Mouse (Mus musculus) MEL (cell line): ENCODE results near the gene Rcsd1.

Experiments
- BHLHE40 ChIP-seq: IDR thresholded peaks from 2 replicates; pipeline ENCODE4 v1.6.1; 2012; ENCODE audit warnings: low read depth, mild to moderate bottlenecking, inconsistent platforms, low read length, improper control_type of control experiment, borderline replicate concordance
- CTCF ChIP-seq, 3 experiments: IDR thresholded peaks in 2 of 3; conservative IDR thresholded peaks in 1 of 3; 2 replicates each; pipeline ENCODE4 v1.5.1; 2011 to 2012; ENCODE audit warnings: low read length in 3 of 3, low read depth in 2 of 3, mild to moderate bottlenecking in 2 of 3, improper control_type of control experiment in 1 of 3, inconsistent platforms in 1 of 3, mixed read lengths in 1 of 3, moderate library complexity in 1 of 3; ENCODE audit not compliant: control insufficient read depth in 1 of 3, insufficient read depth in 1 of 3, poor library complexity in 1 of 3, severe bottlenecking in 1 of 3
- GABPA ChIP-seq: IDR thresholded peaks from 2 replicates; pipeline ENCODE4 v1.6.1; 2012; ENCODE audit warnings: low read depth, mild to moderate bottlenecking, inconsistent platforms, low read length, improper control_type of control experiment, moderate library complexity
- POLR2A ChIP-seq, 2 experiments: IDR thresholded peaks; 2 replicates each; pipeline ENCODE4 v1.6.1; 2011 to 2012; ENCODE audit warnings: low read length in 2 of 2, mild to moderate bottlenecking in 2 of 2, control low read depth in 1 of 2, improper control_type of control experiment in 1 of 2, low read depth in 1 of 2, moderate library complexity in 1 of 2; ENCODE audit not compliant: control insufficient read depth in 1 of 2, insufficient read depth in 1 of 2, poor library complexity in 1 of 2

DNA sequence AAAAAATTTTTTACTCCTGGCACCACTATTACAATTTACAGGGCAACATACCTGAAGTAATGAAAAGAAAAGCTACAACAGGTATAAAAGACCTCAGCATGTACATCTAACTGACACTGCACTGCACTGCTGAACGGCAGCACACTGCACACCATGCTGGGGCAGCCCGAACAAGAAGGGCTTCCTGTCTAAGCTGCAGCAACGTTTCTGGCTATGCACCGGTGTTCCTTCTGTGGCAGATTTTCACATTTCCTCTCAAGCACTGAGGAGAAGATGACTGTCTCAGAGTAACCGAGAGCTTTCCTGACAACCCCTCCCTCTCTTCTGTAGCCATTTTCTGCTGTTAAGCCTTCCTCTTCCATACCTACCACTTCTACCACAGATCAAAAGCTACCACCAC is 96.8 kb downstream of the Rcsd1 start:
- no peak for TF ChIP-seq POLR2A (IDR thresholded peaks at IDR 0.05; ENCODE audit: control insufficient read depth in 1 of 2, insufficient read depth in 1 of 2, low read depth in 1 of 2, low read length in 2 of 2, poor library complexity in 1 of 2)
- TF ChIP-seq CTCF (IDR thresholded peaks at IDR 0.05 in 2 of 3, conservative IDR thresholded peaks at IDR 0.05 in 1 of 3; ENCODE audit: control insufficient read depth in 1 of 3, insufficient read depth in 1 of 3, low read depth in 2 of 3, low read length in 3 of 3, poor library complexity in 1 of 3, severe bottlenecking in 1 of 3), result no peak
- TF ChIP-seq BHLHE40, result no peak
- TF ChIP-seq GABPA, result no peak
